Mouse (Mus musculus) cerebellum, adult 9-10 months (tissue): ENCODE data around the gene Nedd9.

ENCODE experiments used
- DNase-seq: peaks from one replicate; pipeline ENCODE4 v3.0.0; 2022

The Nedd9 gene

GRCm38 (mm10) chr13:41408374-41408952 lies 78.7 kb downstream of the Nedd9 start:
- DNase-seq = no peak

- no peak for DNase-seq
Observed at GRCm38 (mm10) chr13:41405009-41405408, 82.2 kb downstream of the Nedd9 start.

- DNase-seq = no peak
Observed at GRCm38 (mm10) chr13:41403838-41404237, 83.3 kb downstream of the Nedd9 start.

- DNase-seq = no peak
Observed at GRCm38 (mm10) chr13:41402441-41403003, 84.6 kb downstream of the Nedd9 start.

- no peak for DNase-seq
Observed at GRCm38 (mm10) chr13:41401775-41402174, 85.4 kb downstream of the Nedd9 start.

GRCm38 (mm10) chr13:41400289-41400688 lies 86.9 kb downstream of the Nedd9 start:
- no peak for DNase-seq

- no peak for DNase-seq
Observed at GRCm38 (mm10) chr13:41392191-41392590, 95.0 kb downstream of the Nedd9 start.

- DNase-seq = no peak
Observed at GRCm38 (mm10) chr13:41390698-41391097, 96.5 kb downstream of the Nedd9 start.

- no peak for DNase-seq
Observed at GRCm38 (mm10) chr13:41386581-41386980, 100.6 kb downstream of the Nedd9 start.

- DNase-seq = no peak
Observed at GRCm38 (mm10) chr13:41384896-41385295, 102.3 kb downstream of the Nedd9 start.

- DNase-seq = no peak
Observed at GRCm38 (mm10) chr13:41382635-41383034, 104.5 kb downstream of the Nedd9 start.

GRCm38 (mm10) chr13:41381806-41382546 lies 105.2 kb downstream of the Nedd9 start:
- no peak for DNase-seq

GRCm38 (mm10) chr13:41381041-41381805 lies 105.9 kb downstream of the Nedd9 start:
- DNase-seq = no peak

GRCm38 (mm10) chr13:41379951-41380465 lies 107.2 kb downstream of the Nedd9 start:
- no peak for DNase-seq

- DNase-seq = no peak
Observed at GRCm38 (mm10) chr13:41378462-41378861, 108.7 kb downstream of the Nedd9 start.

- no peak for DNase-seq
Observed at GRCm38 (mm10) chr13:41377856-41378255, 109.3 kb downstream of the Nedd9 start.

- no peak for DNase-seq
Observed at GRCm38 (mm10) chr13:41377011-41377431, 110.1 kb downstream of the Nedd9 start.

- DNase-seq = no peak
Observed at GRCm38 (mm10) chr13:41376111-41376510, 111.1 kb downstream of the Nedd9 start.

- no peak for DNase-seq
Observed at GRCm38 (mm10) chr13:41375696-41376095, 111.5 kb downstream of the Nedd9 start.

GRCm38 (mm10) chr13:41374886-41375285 lies 112.3 kb downstream of the Nedd9 start:
- DNase-seq = no peak

- DNase-seq = no peak
Observed at GRCm38 (mm10) chr13:41372555-41373460, 114.4 kb downstream of the Nedd9 start.

- DNase-seq = no peak
Observed at GRCm38 (mm10) chr13:41371547-41371946, 115.6 kb downstream of the Nedd9 start.
